ENCODE assay signal across 18 mouse cellular contexts in genomic region chr13:100517652-100518153, GRCm38 (mm10). TPM values are rescaled to one million over a fixed set of nuclear protein-coding genes. Genes with fewer than 3 reads are reported as not detected.
A peak's percentile ranks its signal among the peaks of the same experiment; 100 is the strongest.
DNase-seq lines count a peak whose midpoint lies in the region; ATAC-seq and TF ChIP-seq lines count a peak whose summit lies in the region.
"Had no signal": no experiment of that assay in that cellular context is flagged by ENCODE, and none has a peak within 500 bp of the region (broad histone marks: within the 10 kb centered on the region; RNA-seq: fewer than 3 reads in every experiment).

No protein-coding gene starts in this region.

- ATAC-seq in kidney, embryonic 15.5 days (replicated peaks; ENCODE audit: low FRiP score): no peak
- ATAC-seq in lung, postnatal 0 days: no peak
- ATAC-seq in megakaryocyte progenitor cell, adult 5-6 weeks (replicated peaks; ENCODE audit: poor library complexity): peak; percentile 26; the same call in 1 of the 2 replicates
- ATAC-seq: forebrain, postnatal 0 days; inflammation-experienced regulatory T-cells, adult 6 months had no signal

- no peak overlapping the region for H3K4me2 ChIP-seq in kidney, embryonic 15.5 days
- no peak overlapping the region for H3K4me2 ChIP-seq in lung, postnatal 0 days (replicated peaks; ENCODE audit: low read depth, low read length)
- H3K4me2 ChIP-seq: neural tube, embryonic 13.5 days had no signal

- peak overlapping the region; percentile 87 for H3K27ac ChIP-seq in kidney, embryonic 15.5 days
- H3K27ac ChIP-seq in kidney, adult 2 months (ENCODE audit: insufficient read depth, low read depth, low read length): no peak overlapping the region
- peak overlapping the region; percentile 32; the same call in 1 of the 2 replicates for H3K27ac ChIP-seq in lung, postnatal 0 days (ENCODE audit: low read length)
- H3K27ac ChIP-seq: heart, adult 2 months; hindbrain, embryonic 10.5 days; neural tube, embryonic 13.5 days had no signal

- no peak for TF ChIP-seq CTCF in kidney, adult 2 months (conservative IDR thresholded peaks at IDR 0.05; ENCODE audit: insufficient read depth, insufficient read length, low read depth, low read length)
- no peak for TF ChIP-seq CTCF in lung, postnatal 0 days (IDR thresholded peaks at IDR 0.05)

- no peaks in the 10 kb centered on the region for H3K36me3 ChIP-seq in kidney, embryonic 15.5 days
- no peaks in the 10 kb centered on the region for H3K36me3 ChIP-seq in kidney, adult 2 months (ENCODE audit: control insufficient read depth, insufficient read depth, low read length)
- H3K36me3 ChIP-seq in lung, postnatal 0 days (ENCODE audit: insufficient read depth, low read length): no peaks in the 10 kb centered on the region
- H3K36me3 ChIP-seq: hindbrain, embryonic 10.5 days; midbrain, embryonic 10.5 days; neural tube, embryonic 13.5 days had no signal

- no peak overlapping the region for H3K9ac ChIP-seq in kidney, embryonic 15.5 days
- H3K9ac ChIP-seq in lung, postnatal 0 days (replicated peaks; ENCODE audit: low read depth): no peak overlapping the region
- H3K9ac ChIP-seq: forebrain, postnatal 0 days; neural tube, embryonic 13.5 days had no signal

- no peaks in the 10 kb centered on the region for H3K27me3 ChIP-seq in kidney, embryonic 15.5 days
- H3K27me3 ChIP-seq in kidney, adult 2 months (replicated peaks; ENCODE audit: control insufficient read depth, insufficient read depth, low read length): no peaks in the 10 kb centered on the region
- no peaks in the 10 kb centered on the region for H3K27me3 ChIP-seq in lung, postnatal 0 days (replicated peaks; ENCODE audit: insufficient read depth, low read length)
- H3K27me3 ChIP-seq: neural tube, embryonic 13.5 days had no signal

- 85% methylated on average over 6 of the region's 6 CpGs for WGBS in kidney, embryonic 15.5 days
- 79% methylated on average over 6 of the region's 6 CpGs for WGBS in kidney, adult 2 months
- 58% methylated on average over 6 of the region's 6 CpGs for WGBS in lung, postnatal 0 days

- no peak for DNase-seq in kidney, adult 2 months
- DNase-seq in lung, postnatal 0 days (ENCODE audit: low spot score): no peak
- DNase-seq in lung, adult 18-20 months: no peak
- DNase-seq in gastrocnemius, postnatal 25 days: no peak
- no peak for DNase-seq in Muller cell, postnatal 12 days (ENCODE audit: inconsistent ontology term)
- DNase-seq: cerebellum, adult 9-11 months; forebrain, postnatal 0 days; heart, adult 2 months; kidney, postnatal 4 days; lung, postnatal 14 days; thymus, postnatal 4 days had no signal

- H3K4me1 ChIP-seq in kidney, embryonic 15.5 days: peaks cover 22% of the 10 kb centered on the region
- peaks cover 3% of the 10 kb centered on the region; the same call in 1 of the 2 replicates for H3K4me1 ChIP-seq in kidney, adult 2 months (ENCODE audit: control insufficient read depth, insufficient read depth, low read length)
- no peaks in the 10 kb centered on the region for H3K4me1 ChIP-seq in lung, postnatal 0 days (ENCODE audit: insufficient read depth, low read depth, low read length)
- H3K4me1 ChIP-seq: hindbrain, embryonic 10.5 days; neural tube, embryonic 13.5 days had no signal

- H3K9me3 ChIP-seq in kidney, embryonic 15.5 days (replicated peaks): no peaks in the 10 kb centered on the region
- no peaks in the 10 kb centered on the region for H3K9me3 ChIP-seq in lung, postnatal 0 days (ENCODE audit: low read length)
- H3K9me3 ChIP-seq: hindbrain, embryonic 10.5 days; midbrain, embryonic 10.5 days; neural tube, embryonic 13.5 days had no signal

- H3K4me3 ChIP-seq in kidney, embryonic 15.5 days (replicated peaks): no peak overlapping the region
- H3K4me3 ChIP-seq in kidney, adult 2 months (ENCODE audit: insufficient read depth, low read depth, low read length): no peak overlapping the region
- no peak overlapping the region for H3K4me3 ChIP-seq in lung, postnatal 0 days (ENCODE audit: low read depth, low read length)
- H3K4me3 ChIP-seq: erythroblast, embryonic 14.5 days; heart, adult 2 months; hindbrain, embryonic 10.5 days; midbrain, embryonic 10.5 days; neural tube, embryonic 13.5 days had no signal

- TF ChIP-seq EP300 in lung, postnatal 0 days (IDR thresholded peaks at IDR 0.05): no peak

- no peak for TF ChIP-seq POLR2A in kidney, adult 2 months (IDR thresholded peaks at IDR 0.05; ENCODE audit: low read depth, low read length)

RNA-seq across cellular contexts. Expression of gene Gtf2h2, which starts 25.3 kb away (rescaled TPM):
- 81.4 and 82.1 TPM in 2 replicates for polyA plus RNA-seq in kidney, embryonic 15.5 days (2015; fragmentation: Nextera tagmentation; extraction: Ambion mirVana)
- 39.2 and 41.2 TPM in 2 replicates for polyA plus RNA-seq in kidney, adult 2 months (2012; rRNA removed)
- 22.9 and 35.5 TPM in 2 replicates for polyA plus RNA-seq in lung, postnatal 0 days (2015; fragmentation: Nextera tagmentation; extraction: Ambion mirVana)
- 62.5 and 69.7 TPM in 2 replicates for total RNA-seq in megakaryocyte progenitor cell, adult 5-6 weeks (2015)
- 57.3 and 66.1 TPM in 2 replicates for total RNA-seq in megakaryocyte progenitor cell, adult 5-6 weeks (2017)
- total RNA-seq in gastrocnemius, postnatal 25 days (2021): 10 to 100 TPM; 19.2 to 19.8 TPM

RNA-seq across cellular contexts. Expression of gene Ocln, which starts 34.8 kb away (rescaled TPM):
- 26.1 and 27.4 TPM in 2 replicates for polyA plus RNA-seq in kidney, embryonic 15.5 days (2015; fragmentation: Nextera tagmentation; extraction: Ambion mirVana)
- 10.5 and 11.0 TPM in 2 replicates for polyA plus RNA-seq in kidney, adult 2 months (2012; rRNA removed)
- polyA plus RNA-seq in lung, postnatal 0 days (2015; fragmentation: Nextera tagmentation; extraction: Ambion mirVana): 71.0 and 76.9 TPM in 2 replicates
- total RNA-seq in megakaryocyte progenitor cell, adult 5-6 weeks (2015): 0.30 TPM in 1 of 2 replicates, not detected in the other
- total RNA-seq in megakaryocyte progenitor cell, adult 5-6 weeks (2017): not detected in 2 replicates
- total RNA-seq in gastrocnemius, postnatal 25 days (2021): under 1 TPM in 1 of 2 experiments, not detected in 1; 0.32 TPM
- polyA plus RNA-seq: erythroblast, embryonic 14.5 days had no signal
